Mouse (Mus musculus) limb, embryonic 12.5 days (tissue): ENCODE measurements around the gene Sgip1. TPM values are rescaled to one million over a fixed set of nuclear protein-coding genes. Genes with fewer than 3 reads are reported as not detected.

Source experiments
- ATAC-seq: fragments of 200-750 bp; cut with Nextera tagmentation; 2 replicates; pipeline ENCODE4 v1.8.0; 2017; ENCODE audit warnings: low read depth, moderate TSS enrichment; ENCODE audit not compliant: insufficient number of reproducible peaks, insufficient read depth, low FRiP score, low TSS enrichment
- H3K27ac ChIP-seq: fragments of 300-500 bp; sonication (generic); 2 replicates; pipeline ENCODE4 v1.5.1; 2016; ENCODE audit warnings: mild to moderate bottlenecking, moderate library complexity
- H3K27me3 ChIP-seq: fragments of 300-500 bp; sonication (generic); 2 replicates; pipeline ENCODE4 v1.6.1; 2016; ENCODE audit warnings: mild to moderate bottlenecking, moderate library complexity
- H3K36me3 ChIP-seq: fragments of 300-500 bp; sonication (generic); 2 replicates; pipeline ENCODE4 v1.6.1; 2016; ENCODE audit warnings: mild to moderate bottlenecking, moderate library complexity
- H3K4me1 ChIP-seq: fragments of 300-500 bp; sonication (generic); replicated peaks from 2 replicates; pipeline ENCODE4 v1.6.1; 2016
- H3K4me2 ChIP-seq: fragments of 300-500 bp; sonication (generic); 2 replicates; pipeline ENCODE4 v1.6.1; 2016; ENCODE audit warnings: mild to moderate bottlenecking, moderate library complexity
- H3K4me3 ChIP-seq: fragments of 300-500 bp; sonication (generic); replicated peaks from 2 replicates; pipeline ENCODE4 v1.5.1; 2016; ENCODE audit warnings: mild to moderate bottlenecking
- H3K9ac ChIP-seq: fragments of 300-500 bp; sonication (generic); replicated peaks from 2 replicates; pipeline ENCODE4 v1.6.1; 2016; ENCODE audit warnings: mild to moderate bottlenecking, moderate library complexity
- H3K9me3 ChIP-seq: fragments of 300-500 bp; sonication (generic); 2 replicates; pipeline ENCODE4 v1.6.1; 2016; ENCODE audit warnings: mild to moderate bottlenecking, moderate library complexity
- WGBS: fragments of 180-500 bp; shearing (Covaris S2); methylation state at CpG from one replicate; pipeline ENCODE4 v1.1.7; 2016; 5-methylcytosine and 5-hydroxymethylcytosine counted together
- polyA plus RNA-seq: library from polyadenylated mRNA; unstranded; fragments of >200 nt; fragmentation: Nextera tagmentation; extraction: Ambion mirVana; gene quantifications from 2 replicates; pipeline ENCODE4 v1.2.1, GENCODE M21; 2016

The Sgip1 gene
- polyA plus RNA-seq, 1 experiment from 2014 or later: 10.7 TPM

- H3K9me3 ChIP-seq: no peaks in the 10 kb centered on the region
- no peak overlapping the region for H3K4me3 ChIP-seq
- 61% methylated on average over 5 of the region's 5 CpGs for WGBS
These were observed 238.3 kb downstream of the Sgip1 start for GRCm38 (mm10) chr4:102979385-102979784.

GRCm38 (mm10) chr4:102981709-102982108 is 240.6 kb downstream of the Sgip1 start:
- no peaks in the 10 kb centered on the region for H3K9me3 ChIP-seq
- no peak overlapping the region for H3K27ac ChIP-seq
- H3K36me3 ChIP-seq: no peaks in the 10 kb centered on the region
- H3K4me2 ChIP-seq: no peak overlapping the region
- ATAC-seq: no peak
- H3K4me1 ChIP-seq: peaks cover 15% of the 10 kb centered on the region
- H3K9ac ChIP-seq: no peak overlapping the region
- H3K4me3 ChIP-seq: no peak overlapping the region
- 83% methylated on average over 8 of the region's 8 CpGs for WGBS
- peaks cover 27% of the 10 kb centered on the region for H3K27me3 ChIP-seq

More at GRCm38 (mm10) chr4:102979385-102979784, 238.3 kb downstream of the Sgip1 start:
- H3K4me1 ChIP-seq: peaks cover 15% of the 10 kb centered on the region
- no peak for ATAC-seq
- peak overlapping the region; percentile 81; the same call in 1 of the 2 replicates for H3K4me2 ChIP-seq
- peaks cover 27% of the 10 kb centered on the region for H3K27me3 ChIP-seq
- H3K27ac ChIP-seq: no peak overlapping the region
- H3K9ac ChIP-seq: no peak overlapping the region
- H3K36me3 ChIP-seq: no peaks in the 10 kb centered on the region

- no peak overlapping the region for H3K4me2 ChIP-seq
- no peak overlapping the region for H3K9ac ChIP-seq
- H3K27ac ChIP-seq: no peak overlapping the region
- 0 out of 2 replicates have a peak, but pooled peaks cover 3% of the 10 kb centered on the region for H3K27me3 ChIP-seq
- H3K4me1 ChIP-seq: no peaks in the 10 kb centered on the region; the same call in 1 of the 2 replicates
- H3K9me3 ChIP-seq: no peaks in the 10 kb centered on the region
- H3K4me3 ChIP-seq: no peak overlapping the region
- no peaks in the 10 kb centered on the region for H3K36me3 ChIP-seq
- 70% methylated on average over 7 of the region's 7 CpGs for WGBS
- ATAC-seq: no peak
These were observed 245.1 kb downstream of the Sgip1 start for GRCm38 (mm10) chr4:102986173-102986572.

DNA sequence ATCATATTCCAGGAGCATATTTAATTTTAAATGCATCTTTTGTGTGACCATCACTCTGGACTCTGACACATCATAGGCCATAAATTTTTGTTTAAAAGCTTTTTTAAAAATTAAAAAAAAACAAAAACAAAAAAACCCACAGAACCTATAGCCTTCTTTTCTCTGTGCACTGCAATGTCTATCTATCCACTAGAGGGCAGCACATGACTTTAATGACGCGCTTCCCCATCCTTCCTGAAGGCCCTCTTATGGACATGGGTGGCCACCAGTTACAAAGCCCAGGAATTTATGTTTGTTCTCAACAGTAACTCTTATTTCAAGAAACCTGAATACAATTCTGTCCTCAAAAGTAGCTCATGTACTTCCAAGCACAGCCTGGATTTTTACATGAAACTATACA is 245.8 kb downstream of the Sgip1 start:
- Histone ChIP-seq H3K9ac (no peak overlapping the region), H3K4me2 (no peak overlapping the region), H3K27ac (no peak overlapping the region), H3K4me1 (no peaks in the 10 kb centered on the region; the same call in 1 of the 2 replicates), H3K9me3 (no peaks in the 10 kb centered on the region), H3K36me3 (no peaks in the 10 kb centered on the region), H3K27me3 (0 out of 2 replicates have a peak, but pooled peaks cover 3% of the 10 kb centered on the region), H3K4me3 (no peak overlapping the region)
- ATAC-seq: no peak
- 1% methylated on average over 2 of the region's 2 CpGs for WGBS

- Histone ChIP-seq H3K27ac (no peak overlapping the region), H3K9ac (no peak overlapping the region), H3K36me3 (no peaks in the 10 kb centered on the region), H3K9me3 (no peaks in the 10 kb centered on the region), H3K4me2 (no peak overlapping the region), H3K27me3 (0 out of 2 replicates have a peak, but pooled peaks cover 1% of the 10 kb centered on the region), H3K4me3 (no peak overlapping the region), H3K4me1 (no peaks in the 10 kb centered on the region; the same call in 1 of the 2 replicates)
- WGBS: 37% methylated on average over 4 of the region's 4 CpGs
- ATAC-seq: no peak
These were observed 246.2 kb downstream of the Sgip1 start for GRCm38 (mm10) chr4:102987325-102987724.

DNA sequence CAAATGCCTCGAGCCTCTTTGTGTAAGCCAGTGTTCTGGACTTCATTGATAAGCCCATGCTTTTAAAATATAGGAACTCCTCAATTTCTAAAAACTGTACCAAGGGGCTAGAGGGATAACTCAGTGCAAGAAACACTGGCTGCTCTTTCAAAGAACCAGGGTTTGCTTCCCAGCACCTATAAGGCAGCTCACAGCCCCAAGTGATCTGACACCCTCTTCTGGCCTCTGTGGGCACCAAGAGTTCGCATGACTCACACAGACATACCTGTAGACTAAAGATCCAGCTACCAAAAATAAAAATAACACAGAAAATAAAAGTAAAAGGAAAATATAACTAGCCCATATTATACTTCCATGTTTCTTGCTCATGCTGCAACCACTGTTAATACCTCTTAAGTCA is 246.7 kb downstream of the Sgip1 start:
- no peak for ATAC-seq
- Histone ChIP-seq H3K9ac (no peak overlapping the region), H3K27me3 (no peaks in the 10 kb centered on the region), H3K4me2 (no peak overlapping the region), H3K9me3 (no peaks in the 10 kb centered on the region), H3K27ac (no peak overlapping the region), H3K4me1 (no peaks in the 10 kb centered on the region; the same call in 1 of the 2 replicates), H3K36me3 (no peaks in the 10 kb centered on the region), H3K4me3 (no peak overlapping the region)
- 75% methylated on average over 2 of the region's 2 CpGs for WGBS

GRCm38 (mm10) chr4:102988526-102988925 is 247.4 kb downstream of the Sgip1 start:
- Histone ChIP-seq H3K36me3 (no peaks in the 10 kb centered on the region), H3K27ac (no peak overlapping the region), H3K4me3 (no peak overlapping the region), H3K27me3 (no peaks in the 10 kb centered on the region), H3K4me2 (no peak overlapping the region), H3K4me1 (no peaks in the 10 kb centered on the region; the same call in 1 of the 2 replicates), H3K9ac (no peak overlapping the region), H3K9me3 (no peaks in the 10 kb centered on the region)
- no peak for ATAC-seq
- WGBS: 73% methylated on average over 6 of the region's 6 CpGs

- Histone ChIP-seq H3K9me3 (no peaks in the 10 kb centered on the region), H3K27ac (no peak overlapping the region)
- WGBS: 80% methylated on average over 5 of the region's 5 CpGs
These were observed 248.3 kb downstream of the Sgip1 start for GRCm38 (mm10) chr4:102989391-102989790.

GRCm38 (mm10) chr4:102990016-102990415 is 248.9 kb downstream of the Sgip1 start:
- 74% methylated on average over 4 of the region's 4 CpGs for WGBS
- ATAC-seq: no peak
- no peaks in the 10 kb centered on the region; the same call in 1 of the 2 replicates for H3K4me1 ChIP-seq
- H3K27me3 ChIP-seq: no peaks in the 10 kb centered on the region
- H3K4me3 ChIP-seq: no peak overlapping the region
- H3K27ac ChIP-seq: no peak overlapping the region
- no peaks in the 10 kb centered on the region for H3K9me3 ChIP-seq
- no peak overlapping the region for H3K9ac ChIP-seq
- H3K36me3 ChIP-seq: no peaks in the 10 kb centered on the region
- no peak overlapping the region for H3K4me2 ChIP-seq

More at GRCm38 (mm10) chr4:102989391-102989790, 248.3 kb downstream of the Sgip1 start:
- H3K36me3 ChIP-seq: no peaks in the 10 kb centered on the region
- H3K4me2 ChIP-seq: no peak overlapping the region
- H3K9ac ChIP-seq: no peak overlapping the region
- H3K27me3 ChIP-seq: no peaks in the 10 kb centered on the region
- H3K4me3 ChIP-seq: no peak overlapping the region
- H3K4me1 ChIP-seq: no peaks in the 10 kb centered on the region; the same call in 1 of the 2 replicates
- no peak for ATAC-seq

DNA sequence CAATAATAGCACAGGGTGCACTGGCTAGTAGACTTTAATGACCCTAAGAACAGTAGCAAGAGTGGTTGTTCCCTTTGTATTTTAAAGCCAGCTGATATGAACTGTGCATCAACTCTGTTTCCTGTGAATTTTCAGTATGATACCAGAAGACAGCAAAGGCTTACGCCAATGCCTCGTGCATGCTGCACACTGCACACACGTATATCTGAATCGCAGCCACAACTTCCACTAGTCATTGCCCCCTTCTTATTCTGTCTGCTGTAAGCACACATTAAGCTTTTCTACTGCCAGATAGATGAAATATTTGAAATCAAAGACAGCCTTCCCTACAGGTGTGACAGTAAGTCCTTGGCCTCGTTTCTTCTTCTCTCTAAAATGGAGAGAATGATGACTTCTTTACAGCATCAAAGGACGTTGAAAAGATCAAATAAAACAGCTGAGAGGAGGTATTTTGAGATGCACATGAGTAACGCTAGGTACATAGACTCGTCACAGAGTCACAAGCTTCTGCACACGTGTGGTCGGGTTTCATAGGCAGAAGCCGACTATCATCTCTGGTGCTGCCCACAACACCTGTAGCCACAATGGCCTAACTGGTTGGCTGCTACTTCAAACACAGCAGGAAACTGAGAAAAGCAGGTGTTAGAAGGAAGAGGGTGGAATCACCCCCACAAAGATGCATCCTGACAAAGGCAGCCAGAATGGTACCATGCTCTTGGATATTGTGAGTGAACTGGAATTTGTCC is 249.7 kb downstream of the Sgip1 start:
- no peak overlapping the region for H3K27ac ChIP-seq
- no peak overlapping the region for H3K4me2 ChIP-seq
- H3K9ac ChIP-seq: no peak overlapping the region
- no peak for ATAC-seq
- WGBS: 72% methylated on average over 11 of the region's 11 CpGs
- no peaks in the 10 kb centered on the region; the same call in 1 of the 2 replicates for H3K4me1 ChIP-seq
- H3K27me3 ChIP-seq: no peaks in the 10 kb centered on the region
- no peak overlapping the region for H3K4me3 ChIP-seq
- H3K9me3 ChIP-seq: no peaks in the 10 kb centered on the region
- no peaks in the 10 kb centered on the region for H3K36me3 ChIP-seq

DNA sequence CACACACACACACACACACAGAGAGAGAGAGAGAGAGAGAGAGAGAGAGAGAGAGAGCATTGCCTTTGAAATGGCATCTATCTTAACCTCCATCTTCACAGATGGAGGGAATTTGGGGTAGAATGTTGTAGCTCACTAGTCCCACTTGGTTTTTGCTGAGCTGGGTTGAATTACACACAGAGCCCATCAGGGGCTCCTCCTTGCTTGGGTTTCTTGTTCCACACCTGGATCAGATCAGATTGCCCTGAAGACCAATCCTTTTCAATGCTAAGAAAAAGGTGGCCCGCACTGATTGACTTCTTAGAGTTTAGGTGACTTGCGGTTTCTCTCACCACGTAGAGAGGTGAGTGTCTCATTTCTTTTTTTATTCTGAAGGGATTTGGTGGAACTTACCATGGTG is 250.6 kb downstream of the Sgip1 start:
- Histone ChIP-seq H3K4me2 (no peak overlapping the region), H3K36me3 (no peaks in the 10 kb centered on the region)
- 72% methylated on average over 3 of the region's 3 CpGs for WGBS

More for the DNA sequence above, 250.6 kb downstream of the Sgip1 start:
- Histone ChIP-seq H3K27me3 (no peaks in the 10 kb centered on the region), H3K4me3 (no peak overlapping the region), H3K9me3 (no peaks in the 10 kb centered on the region), H3K9ac (no peak overlapping the region), H3K27ac (peak overlapping the region; percentile 50; the same call in 1 of the 2 replicates), H3K4me1 (no peaks in the 10 kb centered on the region; the same call in 1 of the 2 replicates)
- ATAC-seq: no peak
